Mouse (Mus musculus): ENCODE results near the gene Cel. TPM values are rescaled to one million over a fixed set of nuclear protein-coding genes. Genes with fewer than 3 reads are reported as not detected.

Gene Cel
- total and polyA plus RNA-seq, 3 experiments: not detected

DNA sequence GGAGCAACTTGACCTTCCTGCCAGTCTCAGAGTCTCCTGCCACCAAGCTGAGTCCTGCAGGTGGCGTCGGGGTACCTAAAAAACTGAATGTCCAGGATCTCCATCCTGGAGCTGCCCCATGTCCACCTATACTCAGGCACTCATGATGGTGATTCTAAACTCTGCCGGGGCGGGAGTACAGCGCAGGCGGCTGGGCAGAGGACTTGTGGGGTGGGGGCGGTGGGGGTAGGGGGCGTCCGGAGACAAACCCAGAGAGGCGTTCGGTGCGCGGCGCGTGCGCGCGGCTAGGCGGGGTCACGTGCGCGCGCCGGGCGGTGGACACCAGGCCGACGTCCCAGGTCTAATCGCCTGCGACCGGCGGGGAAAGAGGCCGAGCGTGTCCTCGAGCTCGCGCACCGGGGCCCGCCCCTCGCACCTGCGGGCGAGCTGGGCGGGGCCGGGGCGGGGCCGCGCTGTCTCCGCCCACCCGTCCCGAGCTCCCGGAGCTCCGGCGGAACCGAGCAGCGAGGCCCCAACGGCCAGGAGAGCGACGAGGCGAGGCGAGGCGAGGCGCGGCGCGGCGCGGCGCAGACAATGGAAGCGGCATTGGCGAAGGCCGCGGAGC is 50.3 kb downstream of the Cel start, which contains the start of gene Ralgds:
Gene Ralgds, plus strand, starts transcription at position 328 of the 604 bp plus-strand sequence.
- Histone ChIP-seq H3K4me1 (ENCODE audit: control insufficient read depth in 1 of 2, insufficient read depth in 2 of 2) (peaks cover 16 to 32% of the 10 kb centered on the region in 2 experiments), H3K36me3 (replicated peaks in 1 of 2; ENCODE audit: control insufficient read depth in 1 of 2, insufficient read depth in 1 of 2, low read length in 1 of 2) (peaks cover 0 to 5% of the 10 kb centered on the region in 2 experiments), H3K27ac (ENCODE audit: insufficient read depth, low read depth) (no peak within 1 kb of the TSS), H3K27me3 (replicated peaks) (peaks cover 53% of the 10 kb centered on the region), H3K79me2 (replicated peaks; ENCODE audit: control insufficient read depth, extremely low read depth, insufficient read depth, poor library complexity, severe bottlenecking) (no peaks in the 10 kb centered on the region), H3K4me3 (replicated peaks in 1 of 3; ENCODE audit: low read depth in 2 of 3, low read length in 2 of 3, poor library complexity in 1 of 3) (peak within 1 kb of the TSS; percentile 58 to 75 (median 61)), H3K9me3 (replicated peaks; ENCODE audit: low read length) (no peaks in the 10 kb centered on the region), H3K9ac (ENCODE audit: insufficient read depth, low read depth) (peak within 1 kb of the TSS; percentile 73), H3K4me2 (ENCODE audit: insufficient read depth, low read depth, poor library complexity, severe bottlenecking) (peak within 1 kb of the TSS; percentile 95)
- TF ChIP-seq ETS1 (conservative IDR thresholded peaks at IDR 0.05; ENCODE audit: low read depth, low read length) (no peak), MAZ (IDR thresholded peaks at IDR 0.05; ENCODE audit: low read depth, low read length) (no peak), ZKSCAN1 (IDR thresholded peaks at IDR 0.05; ENCODE audit: borderline replicate concordance, low read depth, low read length) (no peak), TBP (conservative IDR thresholded peaks at IDR 0.05; ENCODE audit: low read depth, low read length) (no peak), ELF1 (IDR thresholded peaks at IDR 0.05; ENCODE audit: low read depth, low read length) (0 out of 2 replicates have a peak, but pooled peaks have one; percentile 7), JUND (conservative IDR thresholded peaks at IDR 0.05; ENCODE audit: low read depth, low read length) (no peak), USF2 (conservative IDR thresholded peaks at IDR 0.05; ENCODE audit: low read depth, low read length) (no peak), UBTF (IDR thresholded peaks at IDR 0.05; ENCODE audit: low read depth, low read length) (no peak), IRF4 (IDR thresholded peaks at IDR 0.05; ENCODE audit: low read depth, low read length) (no peak), CHD2 (IDR thresholded peaks at IDR 0.05; ENCODE audit: low read length) (no peak), NRF1 (IDR thresholded peaks at IDR 0.05; ENCODE audit: low read depth, low read length) (peak; percentile 74), CHD1 (IDR thresholded peaks at IDR 0.05; ENCODE audit: low read depth, low read length) (no peak), CTCF (conservative IDR thresholded peaks at IDR 0.05 in 1 of 2, IDR thresholded peaks at IDR 0.05 in 1 of 2; ENCODE audit: low read depth in 2 of 2, low read length in 2 of 2) (peak in 1 of 2 experiments; percentile 33; a peak in 2 of 4 replicates), BHLHE40 (IDR thresholded peaks at IDR 0.05; ENCODE audit: low read depth, low read length) (peak; percentile 67), RAD21 (IDR thresholded peaks at IDR 0.05; ENCODE audit: low read depth, low read length) (no peak), MAX (IDR thresholded peaks at IDR 0.05; ENCODE audit: low read length) (peak; percentile 44; the same call in 1 of the 2 replicates), RCOR1 (conservative IDR thresholded peaks at IDR 0.05; ENCODE audit: low read depth, low read length) (no peak), SIN3A (IDR thresholded peaks at IDR 0.05; ENCODE audit: low read length) (no peak), JUN (IDR thresholded peaks at IDR 0.05; ENCODE audit: insufficient read depth, low read depth, low read length) (no peak), POLR2A (IDR thresholded peaks at IDR 0.05; ENCODE audit: low read depth, low read length) (peak; percentile 39; the same call in 1 of the 2 replicates), PAX5 (IDR thresholded peaks at IDR 0.05; ENCODE audit: low read length) (no peak), SMC3 (IDR thresholded peaks at IDR 0.05; ENCODE audit: low read depth, low read length) (peak; percentile 7; the same call in 1 of the 2 replicates), MXI1 (IDR thresholded peaks at IDR 0.05; ENCODE audit: low read depth, low read length) (no peak; the same call in 1 of the 2 replicates), ZMIZ1 (IDR thresholded peaks at IDR 0.05; ENCODE audit: low read depth, low read length) (no peak), TCF12 (IDR thresholded peaks at IDR 0.05; ENCODE audit: low read depth, low read length) (0 out of 2 replicates have a peak, but pooled peaks have one; percentile 33), USF1 (IDR thresholded peaks at IDR 0.05; ENCODE audit: low read depth, low read length) (peak; percentile 70), HCFC1 (IDR thresholded peaks at IDR 0.05; ENCODE audit: low read depth, low read length) (no peak), MEF2A (IDR thresholded peaks at IDR 0.05; ENCODE audit: borderline replicate concordance, low read depth, low read length) (no peak)
- DNase-seq (ENCODE audit: extremely low read depth): no peak
- dilution Hi-C loops (cut with MboI; ENCODE audit: extremely low pct_ligation_motif_present, extremely low pct_unique_long_range_greater_than_20kb, low sequenced_read_pairs): no loop called here
- in situ Hi-C loops (cut with MboI; ENCODE audit: low pct_ligation_motif_present, low pct_unique_long_range_greater_than_20kb, low sequenced_read_pairs): loop anchor here (5.0 kb wide), 1 partner anchor 34 kb away; no protein-coding TSS in a partner anchor

Measured in CH12.LX (cell line).